Mouse (Mus musculus) forebrain, postnatal 0 days (tissue): ENCODE results near the gene Lat. TPM values are rescaled to one million over a fixed set of nuclear protein-coding genes. Genes with fewer than 3 reads are reported as not detected.
"Not testable (repeated sequence)": the region's sequence is repeated elsewhere in the genome, so short reads cannot be mapped to it uniquely, and the experiment has no call there.

Experiments used
- ATAC-seq: fragments of 200-750 bp; cut with Nextera tagmentation; 2 replicates; pipeline ENCODE4 v1.8.0; 2017; ENCODE audit warnings: mild to moderate bottlenecking, moderate library complexity
- DNase-seq: peaks from one replicate; pipeline ENCODE4 v3.0.0-alpha.2; 2015
- H3K27ac ChIP-seq: fragments of 300-500 bp; sonication (generic); 2 replicates; pipeline ENCODE4 v1.5.1; 2014; ENCODE audit warnings: low read depth, mild to moderate bottlenecking, antibody characterized with exemption, low read length, moderate library complexity, mixed read lengths
- H3K27me3 ChIP-seq: fragments of 300-500 bp; sonication (generic); 2 replicates; pipeline ENCODE4 v1.6.1; 2014; ENCODE audit warnings: mild to moderate bottlenecking, low read length, mixed read lengths; ENCODE audit not compliant: insufficient read depth
- H3K36me3 ChIP-seq: fragments of 300-500 bp; sonication (generic); 2 replicates; pipeline ENCODE4 v1.6.1; 2014; ENCODE audit warnings: mild to moderate bottlenecking, moderate library complexity; ENCODE audit not compliant: insufficient read depth
- H3K4me1 ChIP-seq: fragments of 300-500 bp; sonication (generic); 2 replicates; pipeline ENCODE4 v1.6.1; 2014; ENCODE audit warnings: antibody characterized with exemption; ENCODE audit not compliant: insufficient read depth
- H3K4me2 ChIP-seq: fragments of 300-500 bp; sonication (generic); 2 replicates; pipeline ENCODE4 v1.6.1; 2014; ENCODE audit warnings: low read depth, mild to moderate bottlenecking, moderate library complexity
- H3K4me3 ChIP-seq: fragments of 300-500 bp; sonication (generic); 2 replicates; pipeline ENCODE4 v1.5.1; 2014; ENCODE audit warnings: low read depth, low read length, mixed read lengths
- H3K9ac ChIP-seq: fragments of 300-500 bp; sonication (generic); 2 replicates; pipeline ENCODE4 v1.6.1; 2014; ENCODE audit warnings: mild to moderate bottlenecking
- H3K9me3 ChIP-seq: fragments of 300-500 bp; sonication (generic); 2 replicates; pipeline ENCODE4 v1.6.1; 2016; ENCODE audit warnings: low read length
- CTCF ChIP-seq: sonication (generic); IDR thresholded peaks from 2 replicates; pipeline ENCODE4 v1.5.1; 2016; ENCODE audit warnings: antibody characterized with exemption, control low read depth, low read depth
- WGBS: fragments of 180-500 bp; shearing (Covaris S2); extraction: QIAGEN DNeasy Blood & Tissue Kit; methylation state at CpG from one replicate; pipeline ENCODE4 v1.1.7; 2014; 5-methylcytosine and 5-hydroxymethylcytosine counted together
- polyA plus RNA-seq: library from polyadenylated mRNA; unstranded; fragments of >200 nt; fragmentation: Nextera tagmentation; extraction: Ambion mirVana; gene quantifications from 2 replicates; pipeline ENCODE4 v1.2.1, GENCODE M21; 2015
- total RNA-seq: library from RNA; depleted of rRNA; stranded (reverse); fragments of >200 nt; gene quantifications from 2 replicates; pipeline ENCODE4 v1.2.3, GENCODE M21; 2014

Gene Lat
- total and polyA plus RNA-seq, 2 experiments from 2014 or later, result 0.38 to 1.4 TPM

- Histone ChIP-seq H3K27me3 (no peaks in the 10 kb centered on the region), H3K9ac (no peak overlapping the region), H3K27ac (no peak overlapping the region), H3K4me2 (no peak overlapping the region), H3K9me3 (no peaks in the 10 kb centered on the region), H3K4me3 (no peak overlapping the region), H3K36me3 (no peaks in the 10 kb centered on the region), H3K4me1 (no peaks in the 10 kb centered on the region)
- WGBS, result 83% methylated on average over 2 of the region's 2 CpGs
- no peak for TF ChIP-seq CTCF
- ATAC-seq, result no peak
- no peak for DNase-seq
Measured at GRCm38 (mm10) chr7:126408686-126409085, 39.3 kb upstream of the Lat start.

GRCm38 (mm10) chr7:126402518-126402917 lies 33.1 kb upstream of the Lat start:
- 84% methylated on average over 7 of the region's 8 CpGs for WGBS
- not testable (repeated sequence) for H3K36me3 ChIP-seq, H3K4me3 ChIP-seq, DNase-seq, H3K27ac ChIP-seq, H3K27me3 ChIP-seq, ATAC-seq, H3K4me2 ChIP-seq, H3K9ac ChIP-seq, H3K9me3 ChIP-seq, H3K4me1 ChIP-seq

GRCm38 (mm10) chr7:126399548-126399947 lies 30.2 kb upstream of the Lat start:
- Histone ChIP-seq H3K4me2 (no peak overlapping the region), H3K9me3 (no peaks in the 10 kb centered on the region), H3K9ac (no peak overlapping the region), H3K4me1 (no peaks in the 10 kb centered on the region), H3K36me3 (no peaks in the 10 kb centered on the region), H3K27me3 (no peaks in the 10 kb centered on the region), H3K4me3 (no peak overlapping the region), H3K27ac (no peak overlapping the region)
- DNase-seq, result peak; percentile 81
- peak; percentile 88 for TF ChIP-seq CTCF
- 6% methylated on average over 5 of the region's 5 CpGs for WGBS
- no peak for ATAC-seq

GRCm38 (mm10) chr7:126397822-126398221 lies 28.5 kb upstream of the Lat start:
- Histone ChIP-seq H3K27me3 (no peaks in the 10 kb centered on the region), H3K4me3 (no peak overlapping the region), H3K4me1 (no peaks in the 10 kb centered on the region), H3K36me3 (no peaks in the 10 kb centered on the region), H3K9ac (no peak overlapping the region), H3K9me3 (no peaks in the 10 kb centered on the region), H3K27ac (no peak overlapping the region), H3K4me2 (no peak overlapping the region)
- ATAC-seq (no peak), DNase-seq (no peak)
- 99% methylated on average over 4 of the region's 4 CpGs for WGBS
- TF ChIP-seq CTCF, result no peak

- TF ChIP-seq CTCF, result no peak
- Histone ChIP-seq H3K4me2 (no peak overlapping the region), H3K27me3 (no peaks in the 10 kb centered on the region), H3K9me3 (no peaks in the 10 kb centered on the region), H3K4me1 (no peaks in the 10 kb centered on the region), H3K27ac (no peak overlapping the region), H3K36me3 (no peaks in the 10 kb centered on the region), H3K9ac (no peak overlapping the region), H3K4me3 (no peak overlapping the region)
- no peak for DNase-seq
- no peak for ATAC-seq
- WGBS, result 59% methylated on average over 6 of the region's 6 CpGs
Measured at GRCm38 (mm10) chr7:126397221-126397620, 27.9 kb upstream of the Lat start.

- H3K9ac ChIP-seq, result peak within 1 kb of the TSS; percentile 66
- H3K27ac ChIP-seq, result no peak within 1 kb of the TSS
- no peak for TF ChIP-seq CTCF
- DNase-seq, result peak; percentile 99
- H3K36me3 ChIP-seq, result no peaks in the 10 kb centered on the region
- no peaks in the 10 kb centered on the region for H3K27me3 ChIP-seq
- under 1% methylated on average over 58 of the region's 59 CpGs for WGBS
- no peaks in the 10 kb centered on the region for H3K9me3 ChIP-seq
- peak; percentile 98 for ATAC-seq
- peak within 1 kb of the TSS; percentile 93 for H3K4me2 ChIP-seq
- peak within 1 kb of the TSS; percentile 79 for H3K4me3 ChIP-seq
- no peaks in the 10 kb centered on the region for H3K4me1 ChIP-seq
Measured at GRCm38 (mm10) chr7:126396298-126397119, 27.1 kb upstream of the Lat start, which contains the start of gene Nfatc2ip. Gene Nfatc2ip (minus strand): TSS chr7:126396737.

- not testable (repeated sequence) for H3K9me3 ChIP-seq, H3K27ac ChIP-seq, H3K27me3 ChIP-seq, DNase-seq, H3K9ac ChIP-seq, H3K4me2 ChIP-seq, H3K4me3 ChIP-seq, ATAC-seq, H3K4me1 ChIP-seq
- WGBS, result 90% methylated on average over 7 of the region's 7 CpGs
- peaks cover 14% of the 10 kb centered on the region; the same call in 1 of the 2 replicates for H3K36me3 ChIP-seq
Measured at GRCm38 (mm10) chr7:126392086-126392884, 22.9 kb upstream of the Lat start.
